Mouse (Mus musculus) liver, embryonic 15.5 days (tissue): Measurements from ENCODE around the gene Mmp14. TPM values are rescaled to one million over a fixed set of nuclear protein-coding genes. Genes with fewer than 3 reads are reported as not detected.

Experiments
- ATAC-seq: fragments of 200-750 bp; cut with Nextera tagmentation; 2 replicates; pipeline ENCODE4 v1.8.0; 2017; ENCODE audit warnings: moderate number of reproducible peaks, mild to moderate bottlenecking, moderate library complexity; ENCODE audit not compliant: insufficient read depth
- H3K27ac ChIP-seq: fragments of 300-500 bp; sonication (generic); replicated peaks from 2 replicates; pipeline ENCODE4 v1.5.1; 2015; ENCODE audit warnings: mild to moderate bottlenecking, inconsistent platforms
- H3K27me3 ChIP-seq: fragments of 300-500 bp; sonication (generic); 2 replicates; pipeline ENCODE4 v1.6.1; 2015; ENCODE audit warnings: mild to moderate bottlenecking, inconsistent platforms
- H3K36me3 ChIP-seq: fragments of 300-500 bp; sonication (generic); replicated peaks from 2 replicates; pipeline ENCODE4 v1.6.1; 2015; ENCODE audit warnings: moderate library complexity, mild to moderate bottlenecking, inconsistent platforms
- H3K4me1 ChIP-seq: fragments of 300-500 bp; sonication (generic); replicated peaks from 2 replicates; pipeline ENCODE4 v1.6.1; 2015; ENCODE audit warnings: inconsistent platforms
- H3K4me2 ChIP-seq: fragments of 300-500 bp; sonication (generic); 2 replicates; pipeline ENCODE4 v1.6.1; 2015; ENCODE audit warnings: moderate library complexity, mild to moderate bottlenecking, inconsistent platforms
- H3K4me3 ChIP-seq: fragments of 300-500 bp; sonication (generic); replicated peaks from 2 replicates; pipeline ENCODE4 v1.5.1; 2015; ENCODE audit warnings: mild to moderate bottlenecking, inconsistent platforms
- H3K9ac ChIP-seq: fragments of 300-500 bp; sonication (generic); 2 replicates; pipeline ENCODE4 v1.6.1; 2015; ENCODE audit warnings: moderate library complexity, mild to moderate bottlenecking, inconsistent platforms
- H3K9me3 ChIP-seq: fragments of 300-500 bp; sonication (generic); replicated peaks from 2 replicates; pipeline ENCODE4 v1.6.1; 2016; ENCODE audit warnings: inconsistent platforms
- WGBS: fragments of 180-500 bp; shearing (Covaris S2); methylation state at CpG from one replicate; pipeline ENCODE4 v1.1.7; 2015; ENCODE audit warnings: mixed read lengths; ENCODE audit not compliant: insufficient replicate concordance; 5-methylcytosine and 5-hydroxymethylcytosine counted together
- polyA plus RNA-seq: library from polyadenylated mRNA; unstranded; fragments of >200 nt; fragmentation: Nextera tagmentation; extraction: Ambion mirVana; gene quantifications from 2 replicates; pipeline ENCODE4 v1.2.1, GENCODE M21; 2015

Mmp14 gene
- polyA plus RNA-seq, 1 experiment from 2014 or later = 22.6 TPM

- peak; percentile 76 for ATAC-seq
- peak within 1 kb of the TSS; percentile 89 for H3K27ac ChIP-seq
- peak within 1 kb of the TSS; percentile 86 for H3K4me2 ChIP-seq
- peaks cover 28% of the 10 kb centered on the region for H3K27me3 ChIP-seq
- H3K9me3 ChIP-seq = no peaks in the 10 kb centered on the region
- WGBS = 0% methylated on average over 48 of the region's 48 CpGs
- peak within 1 kb of the TSS; percentile 77 for H3K9ac ChIP-seq
- 0 out of 2 replicates have a peak, but pooled peaks cover 5% of the 10 kb centered on the region for H3K36me3 ChIP-seq
- H3K4me3 ChIP-seq = peak within 1 kb of the TSS; percentile 86
- H3K4me1 ChIP-seq = peaks cover 74% of the 10 kb centered on the region
These were observed 4.6 kb upstream of the Mmp14 start, which contains the start of gene Mrpl52 for GRCm38 (mm10) chr14:54426689-54427398. Gene Mrpl52, plus strand, starts transcription at chr14:54426909.

DNA sequence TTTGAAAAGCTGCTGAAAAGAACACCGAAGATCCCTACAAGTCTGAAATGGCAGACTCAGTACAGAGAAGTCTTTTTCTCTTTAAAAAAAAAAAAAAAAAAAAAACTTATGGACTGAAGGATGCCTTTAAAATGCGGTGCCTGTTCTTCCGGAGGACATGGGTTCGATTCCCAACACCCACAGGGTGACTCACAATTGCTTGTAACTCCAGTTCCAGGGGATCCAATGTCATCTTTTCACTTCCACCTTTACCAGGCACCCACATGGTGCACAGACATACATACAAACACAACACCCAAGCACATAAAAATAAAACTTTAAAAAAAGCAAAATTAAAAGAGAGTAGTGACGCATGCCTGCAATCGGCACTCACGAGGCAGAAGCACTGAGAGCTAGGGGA lies 3.7 kb upstream of the Mmp14 start:
- no peak for ATAC-seq
- no peak overlapping the region for H3K9ac ChIP-seq

DNA sequence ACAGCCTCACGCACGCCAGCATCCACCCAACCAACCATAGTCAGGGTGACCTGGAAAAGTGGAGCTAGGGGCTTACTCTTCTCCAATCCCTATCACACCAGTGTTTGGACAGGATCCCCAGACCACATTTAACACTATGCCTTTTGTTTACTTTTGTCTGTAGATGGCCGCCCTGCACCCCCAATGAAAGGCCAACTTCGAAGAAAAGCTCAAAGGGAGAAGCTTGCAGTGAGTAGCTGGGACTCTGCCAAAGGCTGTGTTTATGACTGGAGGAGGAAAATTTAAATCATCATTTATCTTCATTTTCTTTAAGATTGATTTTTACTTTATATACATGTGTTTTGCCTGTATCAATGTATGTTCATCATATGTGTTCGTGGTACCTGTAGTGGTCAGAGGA lies 3.0 kb upstream of the Mmp14 start:
- no peak overlapping the region for H3K4me3 ChIP-seq
- no peak overlapping the region for H3K4me2 ChIP-seq
- no peak overlapping the region for H3K27ac ChIP-seq
- H3K4me1 ChIP-seq = peaks cover 89% of the 10 kb centered on the region
- no peaks in the 10 kb centered on the region for H3K9me3 ChIP-seq
- no peak overlapping the region for H3K9ac ChIP-seq
- 84% methylated on average over 5 of the region's 5 CpGs for WGBS
- ATAC-seq = no peak
- 0 out of 2 replicates have a peak, but pooled peaks cover 5% of the 10 kb centered on the region for H3K36me3 ChIP-seq
- H3K27me3 ChIP-seq = peaks cover 44% of the 10 kb centered on the region

More for the DNA sequence above, 3.7 kb upstream of the Mmp14 start:
- WGBS = 77% methylated on average over 7 of the region's 7 CpGs
- Histone ChIP-seq H3K9me3 (no peaks in the 10 kb centered on the region), H3K36me3 (0 out of 2 replicates have a peak, but pooled peaks cover 5% of the 10 kb centered on the region), H3K27me3 (peaks cover 37% of the 10 kb centered on the region), H3K4me1 (peaks cover 82% of the 10 kb centered on the region), H3K4me3 (peak overlapping the region; percentile 86), H3K27ac (no peak overlapping the region), H3K4me2 (peak overlapping the region; percentile 86)

DNA sequence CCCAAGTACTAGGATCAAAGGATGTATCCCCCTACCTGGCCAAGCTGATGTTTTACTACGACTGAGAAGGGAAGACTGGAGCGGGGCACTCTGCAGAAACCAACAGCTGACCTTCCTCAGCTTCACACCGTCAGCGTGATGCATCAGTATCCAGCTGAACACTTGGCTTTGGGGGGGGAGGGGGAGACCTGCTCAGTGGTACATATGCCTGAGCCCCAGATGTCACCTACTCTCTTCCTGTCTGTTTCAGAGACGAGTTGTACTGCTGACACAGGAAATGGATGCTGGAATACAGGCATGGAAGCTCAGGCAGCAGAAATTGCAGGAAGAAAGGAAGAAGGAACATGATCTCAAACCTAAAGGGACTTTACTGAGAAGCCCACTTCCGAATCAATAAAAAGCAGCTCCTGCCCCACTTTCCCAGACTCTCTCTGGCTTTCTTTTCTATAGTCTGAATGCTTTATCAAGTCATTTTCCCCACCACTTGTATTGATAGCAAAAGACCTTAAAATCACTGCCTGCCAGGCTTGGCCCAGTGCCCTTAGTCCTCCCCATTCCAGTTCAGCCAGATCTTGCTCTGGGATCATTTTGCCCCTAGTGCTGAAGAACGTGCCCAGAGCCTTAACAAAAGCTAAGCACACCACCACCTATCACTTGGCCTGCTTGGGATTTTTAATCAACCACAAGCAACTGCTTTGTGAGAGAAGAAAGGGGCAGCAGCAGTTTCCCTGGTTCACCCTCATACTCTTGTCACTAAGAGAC lies 1.9 kb upstream of the Mmp14 start:
- ATAC-seq = no peak
- no peak overlapping the region for H3K4me2 ChIP-seq

DNA sequence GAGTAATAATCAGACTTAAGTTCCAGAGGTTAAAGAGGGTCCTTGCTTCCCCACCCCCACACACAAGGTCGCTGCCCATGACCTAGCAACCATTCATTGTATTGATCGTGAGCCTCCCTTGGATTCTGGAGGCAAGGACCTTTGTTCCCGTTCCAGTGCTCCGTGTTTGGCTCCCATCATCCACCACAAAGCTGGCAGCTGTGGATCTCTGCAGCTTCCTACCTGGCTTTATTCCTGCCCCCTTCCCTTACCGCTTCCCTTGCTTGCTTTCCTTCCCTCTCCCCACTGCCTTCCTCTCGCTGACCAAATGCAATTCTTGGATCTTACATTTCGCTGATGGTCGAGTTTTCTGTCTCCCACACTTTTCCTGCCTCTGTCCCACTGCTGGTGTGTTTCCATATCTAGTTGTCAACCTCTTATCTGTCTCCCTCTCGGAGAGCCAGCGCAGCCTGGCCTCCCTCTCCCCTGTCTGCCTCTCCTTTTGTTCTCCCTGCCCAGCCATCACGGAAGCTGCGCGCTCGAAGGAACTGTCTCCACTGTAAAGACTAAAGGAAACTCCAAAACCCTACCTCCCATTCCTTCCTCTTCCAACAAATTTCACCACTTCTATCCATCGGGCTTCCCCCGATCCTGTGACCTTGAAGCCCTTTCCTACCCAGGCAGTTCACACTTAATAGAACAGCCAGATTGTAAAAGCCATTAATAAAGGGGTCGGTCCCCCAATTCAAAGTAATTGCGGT lies 836 bp upstream of the Mmp14 start:
- Histone ChIP-seq H3K9ac (peak overlapping the region; percentile 17; the same call in 1 of the 2 replicates), H3K9me3 (no peaks in the 10 kb centered on the region), H3K4me2 (peak overlapping the region; percentile 72), H3K36me3 (0 out of 2 replicates have a peak, but pooled peaks cover 5% of the 10 kb centered on the region), H3K4me3 (peak overlapping the region; percentile 62), H3K4me1 (peaks cover 84% of the 10 kb centered on the region), H3K27ac (peak overlapping the region; percentile 72), H3K27me3 (peaks cover 62% of the 10 kb centered on the region)
- WGBS = 13% methylated on average over 18 of the region's 18 CpGs
- ATAC-seq = no peak

More for the DNA sequence above, 1.9 kb upstream of the Mmp14 start:
- H3K4me1 ChIP-seq = peaks cover 91% of the 10 kb centered on the region
- H3K36me3 ChIP-seq = 0 out of 2 replicates have a peak, but pooled peaks cover 5% of the 10 kb centered on the region
- H3K27me3 ChIP-seq = peaks cover 55% of the 10 kb centered on the region
- H3K4me3 ChIP-seq = no peak overlapping the region
- peak overlapping the region; percentile 72 for H3K27ac ChIP-seq
- 56% methylated on average over 7 of the region's 7 CpGs for WGBS
- no peak overlapping the region for H3K9ac ChIP-seq
- H3K9me3 ChIP-seq = no peaks in the 10 kb centered on the region

DNA sequence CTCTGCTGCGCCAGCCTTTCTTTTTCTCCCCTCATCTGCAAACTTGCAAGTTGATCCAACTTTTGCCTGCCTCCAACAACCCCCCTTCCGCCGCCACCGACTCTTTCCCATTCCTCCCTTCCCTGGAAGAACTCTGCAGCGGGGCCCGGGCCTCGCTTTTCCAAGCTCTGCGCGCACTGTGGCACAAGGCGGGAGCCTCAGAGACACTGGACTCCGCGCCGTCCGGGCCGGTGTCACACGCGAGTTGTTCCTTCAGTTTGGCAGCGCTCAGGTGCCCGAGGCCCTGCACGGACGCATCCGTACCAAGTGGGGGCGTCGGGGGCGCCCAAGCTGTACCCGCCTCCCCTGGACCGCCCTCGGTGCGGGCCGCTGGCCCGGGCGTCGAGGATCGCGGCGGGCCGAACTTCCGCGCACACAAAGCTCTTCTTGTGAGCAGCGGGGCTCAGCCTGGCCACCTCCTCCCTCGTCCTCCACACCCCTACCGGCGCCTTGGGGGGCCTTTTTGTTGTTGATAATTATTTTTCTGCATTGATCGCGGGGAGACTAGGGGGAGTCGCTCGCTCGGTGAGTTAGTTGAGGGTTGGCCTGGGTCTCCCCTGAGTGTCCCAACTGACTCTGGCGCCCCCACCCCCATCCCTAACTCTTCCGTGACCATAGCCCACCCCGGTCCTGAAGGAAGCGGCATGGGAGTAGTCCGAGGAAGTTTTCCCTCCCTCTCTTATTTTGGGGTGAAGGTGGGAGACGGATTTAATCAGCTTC lies 845 bp downstream of the Mmp14 start:
- Histone ChIP-seq H3K9me3 (no peaks in the 10 kb centered on the region), H3K36me3 (0 out of 2 replicates have a peak, but pooled peaks cover 5% of the 10 kb centered on the region), H3K4me1 (peaks cover 70% of the 10 kb centered on the region), H3K27ac (peak overlapping the region; percentile 72), H3K4me3 (peak overlapping the region; percentile 62), H3K9ac (peak overlapping the region; percentile 61), H3K27me3 (peaks cover 63% of the 10 kb centered on the region), H3K4me2 (peak overlapping the region; percentile 72)
- ATAC-seq = no peak
- 6% methylated on average over 54 of the region's 54 CpGs for WGBS

GRCm38 (mm10) chr14:54432837-54433830 lies 1.7 kb downstream of the Mmp14 start:
- no peaks in the 10 kb centered on the region for H3K9me3 ChIP-seq

DNA sequence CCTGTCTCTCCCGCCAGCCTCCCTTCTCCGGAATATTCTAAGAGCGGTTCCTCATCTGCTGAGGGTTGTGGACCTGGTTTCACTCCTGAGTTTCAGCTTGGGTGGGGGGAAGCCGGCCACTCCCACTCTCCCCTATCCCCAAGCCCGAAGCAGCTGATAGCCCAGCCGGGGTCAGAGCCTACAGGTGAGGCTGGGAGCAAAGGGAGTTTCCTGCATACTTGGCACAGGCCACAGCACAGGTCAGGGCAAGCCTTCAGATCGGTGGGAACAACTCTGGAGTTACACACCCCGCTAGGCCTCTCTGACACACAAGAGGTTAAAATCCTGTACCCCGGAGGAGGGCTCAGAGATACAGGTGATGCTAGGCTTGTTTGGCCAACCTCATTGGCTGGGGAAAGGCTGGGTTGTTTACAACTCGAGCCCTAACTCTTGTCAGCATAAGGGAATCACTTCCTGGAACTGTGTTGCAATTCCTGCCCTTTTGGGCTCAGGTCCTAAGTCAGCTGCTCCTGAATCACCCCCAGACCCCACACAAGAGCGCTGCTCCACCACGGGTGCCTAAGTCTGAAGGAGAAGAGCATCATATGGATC lies 2.6 kb downstream of the Mmp14 start:
- Histone ChIP-seq H3K4me1 (peaks cover 55% of the 10 kb centered on the region), H3K36me3 (peaks cover 14% of the 10 kb centered on the region), H3K9ac (0 out of 2 replicates have a peak overlapping the region, but pooled peaks have one; percentile 61), H3K4me3 (peak overlapping the region; percentile 62), H3K27ac (no peak overlapping the region), H3K9me3 (no peaks in the 10 kb centered on the region), H3K27me3 (peaks cover 63% of the 10 kb centered on the region), H3K4me2 (peak overlapping the region; percentile 72)
- ATAC-seq = peak; percentile 19
- 44% methylated on average over 12 of the region's 12 CpGs for WGBS

More at GRCm38 (mm10) chr14:54432837-54433830, 1.7 kb downstream of the Mmp14 start:
- Histone ChIP-seq H3K4me2 (peak overlapping the region; percentile 72), H3K27ac (no peak overlapping the region; the same call in 1 of the 2 replicates), H3K27me3 (peaks cover 63% of the 10 kb centered on the region), H3K36me3 (peaks cover 7% of the 10 kb centered on the region; the same call in 1 of the 2 replicates), H3K9ac (peak overlapping the region; percentile 61; the same call in 1 of the 2 replicates), H3K4me3 (peak overlapping the region; percentile 62), H3K4me1 (peaks cover 61% of the 10 kb centered on the region)
- 21% methylated on average over 17 of the region's 17 CpGs for WGBS
- ATAC-seq = no peak
